Comparison of ENCODE assay signal across 8 mouse cellular contexts in the genomic region with DNA sequence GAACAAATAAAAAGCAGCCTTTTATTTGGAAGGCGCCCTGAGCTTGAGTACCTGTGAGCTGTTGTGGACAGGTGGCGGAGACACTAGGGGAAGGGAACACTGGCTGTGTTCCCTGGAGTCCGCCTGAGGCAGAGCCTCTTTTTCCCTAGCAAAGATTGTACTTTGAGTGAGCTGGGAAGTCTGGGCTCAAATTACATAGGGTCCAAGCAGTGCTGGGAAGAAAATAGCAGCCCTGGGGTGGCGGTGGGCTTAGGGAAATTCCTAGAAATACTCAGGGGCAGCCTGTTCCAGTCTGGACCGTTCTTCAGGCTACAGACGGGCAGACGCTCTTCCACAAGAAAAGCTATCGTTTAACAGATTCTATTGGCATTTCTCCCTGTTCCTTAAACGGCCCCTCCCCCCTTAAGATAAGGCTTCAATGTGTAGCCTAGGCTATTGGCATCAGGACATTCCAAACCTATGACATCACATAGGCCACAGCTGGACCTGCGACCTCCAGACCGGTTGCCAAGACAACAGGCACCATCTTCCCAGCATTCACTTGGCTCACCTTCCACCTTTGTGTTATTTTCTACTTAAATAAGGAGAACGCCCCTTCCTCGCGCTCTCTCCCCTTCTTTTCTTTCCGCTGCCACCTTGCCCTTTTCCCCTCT. TPM values are rescaled to one million over a fixed set of nuclear protein-coding genes. Genes with fewer than 3 reads are reported as not detected.
DNase-seq lines count a peak whose midpoint lies in the region; ATAC-seq lines count a peak whose summit lies in the region.

No protein-coding gene starts in this region.

- peak overlapping the region; percentile 70 for H3K27ac ChIP-seq in kidney, embryonic 16.5 days (ENCODE audit: low read length)

- peaks cover 15% of the 10 kb centered on the region for H3K4me1 ChIP-seq in kidney, embryonic 16.5 days (ENCODE audit: insufficient read depth, low read length)

- peak overlapping the region; percentile 98 for H3K4me2 ChIP-seq in kidney, embryonic 16.5 days (replicated peaks; ENCODE audit: low read depth, low read length)

- H3K9me3 ChIP-seq in kidney, embryonic 16.5 days (ENCODE audit: low read length): no peaks in the 10 kb centered on the region

- ATAC-seq in kidney, embryonic 16.5 days (ENCODE audit: low FRiP score, low TSS enrichment): peak; percentile 89

- H3K4me3 ChIP-seq in kidney, embryonic 16.5 days (ENCODE audit: low read length): peak overlapping the region; percentile 56

- peak overlapping the region; percentile 73 for H3K9ac ChIP-seq in kidney, embryonic 16.5 days (replicated peaks; ENCODE audit: low read length)

- no peaks in the 10 kb centered on the region for H3K27me3 ChIP-seq in kidney, embryonic 16.5 days (ENCODE audit: insufficient read depth, low read length)

- no peaks in the 10 kb centered on the region for H3K36me3 ChIP-seq in kidney, embryonic 16.5 days (ENCODE audit: insufficient read depth, low read length)

- peak; percentile 65 for DNase-seq in adrenal gland, adult 2 months
- DNase-seq in adrenal gland, adult 18-20 months (ENCODE audit: low spot score in 2 of 2): no peak
- peak; percentile 100 for DNase-seq in R1 (ENCODE audit: low read depth, low spot score)
- peak; percentile 95 for DNase-seq in forelimb bud, embryonic 11.5 days (ENCODE audit: low read depth, low spot score)
- DNase-seq in lung, postnatal 36 days: peak; percentile 63
- no peak for DNase-seq in frontal cortex, postnatal 25 days (ENCODE audit: low spot score in 2 of 2)
- DNase-seq in frontal cortex, postnatal 36 days (ENCODE audit: low spot score in 2 of 2): no peak

- 5% methylated on average over 15 of the region's 15 CpGs for whole genome bisulfite sequencing in kidney, embryonic 16.5 days

RNA-seq across cellular contexts. Expression of gene Eef1a1, which starts 31.3 kb away (rescaled TPM):
- total RNA-seq in adrenal gland, adult 2 months (2021): 1,000 to 10,000 TPM; 6,873 to 9,883 TPM
- 813 and 861 TPM in 2 replicates for polyA plus RNA-seq in adrenal gland, adult 2 months (2012; rRNA removed)
- 1,000 to 10,000 TPM; 6,346 to 6,879 TPM for total RNA-seq in adrenal gland, adult 18-20 months (2021)
- 5,008 and 5,126 TPM in 2 replicates for polyA plus RNA-seq in kidney, embryonic 16.5 days (2015; fragmentation: Nextera tagmentation; extraction: Ambion mirVana)

Comparison
In these comparisons a context has a peak if more than half of its experiments do, and no peak if none do; other contexts are left out.
1. DNase-seq: peak in adrenal gland, adult 2 months (single experiment), R1 (single experiment), forelimb bud, embryonic 11.5 days (single experiment) and lung, postnatal 36 days (single experiment); none in adrenal gland, adult 18-20 months (0 of 2), frontal cortex, postnatal 25 days (0 of 2) and frontal cortex, postnatal 36 days (0 of 2).